Mouse (Mus musculus) liver, adult 2 months (tissue): Measurements from ENCODE around the gene Zg16. TPM values are rescaled to one million over a fixed set of nuclear protein-coding genes. Genes with fewer than 3 reads are reported as not detected.
A peak's percentile ranks its signal among the peaks of the same experiment; 100 is the strongest.

ENCODE experiments used
- DNase-seq: peaks from one replicate; pipeline ENCODE4 v3.0.0-alpha.2; 2011; ENCODE audit warnings: low read depth, low spot score; ENCODE audit errors: extremely low read depth
- H3K27ac ChIP-seq: fragments of 200-500 bp; replicated peaks from 2 replicates; pipeline ENCODE4 v1.5.1; 2012; ENCODE audit warnings: low read depth, mild to moderate bottlenecking, control low read depth, inconsistent platforms, low read length; ENCODE audit not compliant: insufficient read depth
- H3K27me3 ChIP-seq: fragments of 200-500 bp; 2 replicates; pipeline ENCODE4 v1.6.1; 2012; ENCODE audit warnings: mild to moderate bottlenecking, moderate library complexity, low read length, inconsistent platforms; ENCODE audit not compliant: control insufficient read depth, insufficient read depth
- H3K36me3 ChIP-seq: fragments of 200-500 bp; 2 replicates; pipeline ENCODE4 v1.6.1; 2012; ENCODE audit warnings: low read length, inconsistent platforms; ENCODE audit not compliant: control insufficient read depth, insufficient read depth
- H3K4me1 ChIP-seq: fragments of 200-500 bp; 2 replicates; pipeline ENCODE4 v1.6.1; 2011; ENCODE audit warnings: low read length; ENCODE audit not compliant: control insufficient read depth, insufficient read depth
- H3K4me3 ChIP-seq: fragments of 200-500 bp; 2 replicates; pipeline ENCODE4 v1.5.1; 2011; ENCODE audit warnings: low read depth, mild to moderate bottlenecking, control low read depth, low read length, moderate library complexity; ENCODE audit not compliant: insufficient read depth
- H3K79me2 ChIP-seq: fragments of 200-500 bp; 2 replicates; pipeline ENCODE4 v1.6.1; 2012; ENCODE audit warnings: inconsistent platforms, mild to moderate bottlenecking, low read length, moderate library complexity; ENCODE audit not compliant: control insufficient read depth, insufficient read depth
- H3K9ac ChIP-seq: fragments of 200-500 bp; 2 replicates; pipeline ENCODE4 v1.6.1; 2012; ENCODE audit warnings: low read depth, mild to moderate bottlenecking, control low read depth, inconsistent platforms, low read length
- CTCF ChIP-seq: fragments of 200-500 bp; IDR thresholded peaks from 2 replicates; pipeline ENCODE4 v1.5.1; 2011; ENCODE audit warnings: low read depth, low read length, control low read depth
- POLR2A ChIP-seq: fragments of 200-500 bp; IDR thresholded peaks from 2 replicates; pipeline ENCODE4 v1.6.1; 2011; ENCODE audit warnings: low read length, control low read depth; ENCODE audit not compliant: insufficient read depth; ENCODE audit errors: extremely low read depth
- WGBS: fragments of 180-500 bp; shearing (Covaris S2); methylation state at CpG from one replicate; pipeline ENCODE4 v1.1.7; 2018; 5-methylcytosine and 5-hydroxymethylcytosine counted together
- polyA plus RNA-seq: library from polyadenylated mRNA; depleted of rRNA; stranded (reverse); fragments of >200 nt; gene quantifications from 2 replicates; pipeline ENCODE4 v1.2.3, GENCODE M21; 2012
- total RNA-seq: library from RNA; depleted of rRNA; stranded (reverse); fragments of >200 nt; gene quantifications from 2 replicates; pipeline ENCODE4 v1.2.3, GENCODE M21; 2014

Zg16 gene
- total and polyA plus RNA-seq, 2 experiments: 2.3 to 47.8 TPM

GRCm38 (mm10) chr7:127016486-127016938 lies 70.6 kb downstream of the Zg16 start:
- Histone ChIP-seq H3K4me3 (peak overlapping the region; percentile 74), H3K4me1 (peaks cover 24% of the 10 kb centered on the region), H3K27me3 (no peaks in the 10 kb centered on the region), H3K27ac (peak overlapping the region; percentile 86), H3K9ac (peak overlapping the region; percentile 80), H3K79me2 (peaks cover 16% of the 10 kb centered on the region; the same call in 1 of the 2 replicates), H3K36me3 (no peaks in the 10 kb centered on the region)
- WGBS: under 1% methylated on average over 22 of the region's 22 CpGs
- peak; percentile 54 for DNase-seq
- no peak for TF ChIP-seq CTCF
- TF ChIP-seq POLR2A: peak; percentile 44; the same call in 1 of the 2 replicates

DNA sequence TGATC lies 70.8 kb downstream of the Zg16 start, which contains the start of gene Pagr1b:
Gene Pagr1b (minus strand): TSS at position 4 of the 5 bp plus-strand sequence.
- Histone ChIP-seq H3K36me3 (no peaks in the 10 kb centered on the region), H3K27ac (peak within 1 kb of the TSS; percentile 86), H3K27me3 (no peaks in the 10 kb centered on the region), H3K9ac (peak within 1 kb of the TSS; percentile 80), H3K4me3 (peak within 1 kb of the TSS; percentile 74), H3K4me1 (peaks cover 26% of the 10 kb centered on the region), H3K79me2 (peaks cover 16% of the 10 kb centered on the region; the same call in 1 of the 2 replicates)
- DNase-seq: no peak
- TF ChIP-seq POLR2A (no peak), CTCF (no peak)

- H3K36me3 ChIP-seq: no peaks in the 10 kb centered on the region
- H3K9ac ChIP-seq: peak overlapping the region; percentile 80
- peak overlapping the region; percentile 74 for H3K4me3 ChIP-seq
- H3K79me2 ChIP-seq: peaks cover 16% of the 10 kb centered on the region; the same call in 1 of the 2 replicates
- no peaks in the 10 kb centered on the region for H3K27me3 ChIP-seq
- DNase-seq: peak; percentile 77
- WGBS: under 1% methylated on average over 10 of the region's 10 CpGs
- peaks cover 28% of the 10 kb centered on the region for H3K4me1 ChIP-seq
- H3K27ac ChIP-seq: peak overlapping the region; percentile 86
- TF ChIP-seq POLR2A (no peak), CTCF (no peak)
Measured at GRCm38 (mm10) chr7:127016081-127016480, 71.0 kb downstream of the Zg16 start.

- Histone ChIP-seq H3K27ac (no peak overlapping the region), H3K9ac (no peak overlapping the region), H3K79me2 (peaks cover 16% of the 10 kb centered on the region; the same call in 1 of the 2 replicates), H3K36me3 (no peaks in the 10 kb centered on the region), H3K27me3 (no peaks in the 10 kb centered on the region), H3K4me1 (peaks cover 30% of the 10 kb centered on the region), H3K4me3 (no peak overlapping the region)
- TF ChIP-seq POLR2A: no peak
- no peak for TF ChIP-seq CTCF
- no peak for DNase-seq
- 93% methylated on average over 12 of the region's 12 CpGs for WGBS
Measured at GRCm38 (mm10) chr7:127014993-127015392, 72.1 kb downstream of the Zg16 start.

- peak; percentile 74 for DNase-seq
- peak within 1 kb of the TSS; percentile 55 for H3K4me3 ChIP-seq
Measured at GRCm38 (mm10) chr7:127014320-127014719, 72.8 kb downstream of the Zg16 start, which contains the start of gene Mvp. TSS of gene Mvp (minus strand) at chr7:127014621.

GRCm38 (mm10) chr7:127013385-127013784 lies 73.7 kb downstream of the Zg16 start:
- peaks cover 16% of the 10 kb centered on the region; the same call in 1 of the 2 replicates for H3K79me2 ChIP-seq

More at GRCm38 (mm10) chr7:127014320-127014719, 72.8 kb downstream of the Zg16 start, which contains the start of gene Mvp:
- TF ChIP-seq CTCF (no peak), POLR2A (0 out of 2 replicates have a peak, but pooled peaks have one; percentile 35)
- H3K27me3 ChIP-seq: no peaks in the 10 kb centered on the region
- peaks cover 33% of the 10 kb centered on the region for H3K4me1 ChIP-seq
- peaks cover 16% of the 10 kb centered on the region; the same call in 1 of the 2 replicates for H3K79me2 ChIP-seq
- 4% methylated on average over 11 of the region's 11 CpGs for whole genome bisulfite sequencing
- peak within 1 kb of the TSS; percentile 79 for H3K27ac ChIP-seq
- H3K36me3 ChIP-seq: no peaks in the 10 kb centered on the region
- H3K9ac ChIP-seq: peak within 1 kb of the TSS; percentile 70

More at GRCm38 (mm10) chr7:127013385-127013784, 73.7 kb downstream of the Zg16 start:
- peaks cover 39% of the 10 kb centered on the region for H3K4me1 ChIP-seq
- H3K27ac ChIP-seq: no peak overlapping the region
- no peak overlapping the region for H3K9ac ChIP-seq
- DNase-seq: no peak
- H3K36me3 ChIP-seq: no peaks in the 10 kb centered on the region
- TF ChIP-seq POLR2A (no peak), CTCF (no peak)
- H3K27me3 ChIP-seq: no peaks in the 10 kb centered on the region
- H3K4me3 ChIP-seq: no peak overlapping the region
- 85% methylated on average over 6 of the region's 6 CpGs for WGBS
